Mouse (Mus musculus) MEL (cell line): ENCODE data around the gene Cdk4.

ENCODE experiments used
- EP300 ChIP-seq, 2 experiments: IDR thresholded peaks; 2 replicates each; pipeline ENCODE4 v1.6.1; 2011; ENCODE audit warnings: improper control_type of control experiment in 2 of 2, low read length in 2 of 2, low read depth in 1 of 2, mild to moderate bottlenecking in 1 of 2
- ETS1 ChIP-seq: IDR thresholded peaks from 2 replicates; pipeline ENCODE4 v1.6.1; 2012; ENCODE audit warnings: low read depth, mild to moderate bottlenecking, inconsistent platforms, low read length, improper control_type of control experiment, moderate library complexity
- POLR2A ChIP-seq, 2 experiments: IDR thresholded peaks; 2 replicates each; pipeline ENCODE4 v1.6.1; 2011 to 2012; ENCODE audit warnings: low read length in 2 of 2, mild to moderate bottlenecking in 2 of 2, control low read depth in 1 of 2, improper control_type of control experiment in 1 of 2, low read depth in 1 of 2, moderate library complexity in 1 of 2; ENCODE audit not compliant: control insufficient read depth in 1 of 2, insufficient read depth in 1 of 2, poor library complexity in 1 of 2
- ZKSCAN1 ChIP-seq: IDR thresholded peaks from 2 replicates; pipeline ENCODE4 v1.6.1; 2012; ENCODE audit warnings: low read depth, mild to moderate bottlenecking, inconsistent platforms, low read length, improper control_type of control experiment, moderate library complexity

- TF ChIP-seq ZKSCAN1 (no peak), ETS1 (no peak), EP300 (IDR thresholded peaks at IDR 0.05; ENCODE audit: low read depth in 1 of 2, low read length in 2 of 2) (no peak), POLR2A (IDR thresholded peaks at IDR 0.05; ENCODE audit: control insufficient read depth in 1 of 2, insufficient read depth in 1 of 2, low read depth in 1 of 2, low read length in 2 of 2, poor library complexity in 1 of 2) (no peak; a peak in 2 of 4 replicates)
Measured at GRCm38 (mm10) chr10:127063913-127064870, 858 bp downstream of the Cdk4 start.
